Mouse (Mus musculus) spleen, adult 2 months (tissue): ENCODE results near the gene Tacc2.

Source experiments
- CTCF ChIP-seq: fragments of 200-500 bp; IDR thresholded peaks from 2 replicates; pipeline ENCODE4 v1.5.1; 2011; ENCODE audit warnings: mild to moderate bottlenecking, inconsistent platforms; ENCODE audit not compliant: insufficient read depth, insufficient read length, insufficient replicate concordance; ENCODE audit errors: extremely low read depth
- POLR2A ChIP-seq: fragments of 200-500 bp; IDR thresholded peaks from 2 replicates; pipeline ENCODE4 v1.6.1; 2011; ENCODE audit warnings: low read depth, low read length, inconsistent platforms

- TF ChIP-seq CTCF (no peak), POLR2A (no peak)
These were observed 24.5 kb upstream of the Tacc2 start for GRCm38 (mm10) chr7:130552780-130553179.
